Mouse (Mus musculus): Measurements from ENCODE around the gene Atp6v0a2. TPM values are rescaled to one million over a fixed set of nuclear protein-coding genes. Genes with fewer than 3 reads are reported as not detected.

Gene Atp6v0a2
- polyA plus RNA-seq, 1 experiment: not detected

DNA sequence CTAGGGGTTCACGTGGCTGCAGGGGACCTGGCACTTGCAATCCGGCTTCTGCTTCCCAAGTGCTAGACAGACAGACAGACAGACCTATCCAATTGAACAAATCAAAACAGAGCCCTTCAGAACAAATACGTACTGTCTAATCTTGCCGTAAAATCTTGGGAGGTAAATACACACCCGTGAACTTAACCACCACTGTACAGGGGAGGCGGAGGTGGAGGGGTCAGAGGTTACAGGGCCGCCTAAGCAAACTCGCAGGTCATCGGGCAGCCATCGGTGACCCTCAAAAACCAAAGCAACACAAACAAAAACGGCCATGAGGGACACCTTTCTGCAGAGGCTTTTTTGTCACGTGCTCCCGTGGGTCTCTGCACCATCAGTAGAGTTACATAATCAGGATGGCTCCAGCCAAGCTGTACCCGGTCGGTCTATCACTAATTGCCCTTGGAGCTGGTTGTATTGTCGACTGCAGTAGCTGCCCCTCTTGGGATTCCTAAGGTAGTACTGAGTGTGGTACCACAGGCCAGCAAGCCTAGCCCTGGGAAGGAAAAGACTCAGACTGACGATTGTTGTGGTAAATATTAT is 23.2 kb upstream of the Atp6v0a2 start:
- WGBS: 84% methylated on average over 17 of the region's 17 CpGs
- TF ChIP-seq CTCF (IDR thresholded peaks at IDR 0.05; ENCODE audit: insufficient read depth, low read depth, low read length) (no peak), POLR2A (IDR thresholded peaks at IDR 0.05; ENCODE audit: insufficient read depth, low read depth, low read length) (no peak)
- H3K4me1 ChIP-seq (ENCODE audit: control insufficient read depth, insufficient read depth, low read length): no peaks in the 10 kb centered on the region

DNA sequence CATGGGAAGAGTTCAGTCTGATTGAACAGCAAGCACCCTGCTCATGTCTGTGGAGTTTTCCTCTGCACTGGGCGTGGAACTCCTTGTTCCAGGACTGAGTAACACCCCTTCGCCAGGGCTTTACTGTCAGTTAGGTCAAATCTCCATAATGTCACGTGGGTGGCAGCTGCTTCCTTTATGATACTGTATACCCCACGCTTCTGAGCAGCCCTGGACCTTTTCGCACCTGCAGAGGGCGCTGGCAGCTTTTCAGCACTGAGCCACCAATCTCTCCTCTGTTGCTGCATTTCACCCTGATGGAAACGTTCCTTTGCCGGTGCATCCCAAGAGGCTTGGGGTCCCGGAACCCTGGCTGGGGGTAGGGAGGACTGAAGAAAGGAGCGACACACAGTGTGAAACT is 17.4 kb upstream of the Atp6v0a2 start:
- Histone ChIP-seq H3K4me3 (ENCODE audit: insufficient read depth, low read depth, low read length) (no peak overlapping the region), H3K27ac (ENCODE audit: insufficient read depth, low read depth, low read length) (no peak overlapping the region), H3K4me1 (ENCODE audit: control insufficient read depth, insufficient read depth, low read length) (no peaks in the 10 kb centered on the region)
- no peak for TF ChIP-seq POLR2A (IDR thresholded peaks at IDR 0.05; ENCODE audit: insufficient read depth, low read depth, low read length)
- no peak for TF ChIP-seq CTCF (IDR thresholded peaks at IDR 0.05; ENCODE audit: insufficient read depth, low read depth, low read length)
- WGBS: 81% methylated on average over 10 of the region's 10 CpGs

More for the DNA sequence above, 23.2 kb upstream of the Atp6v0a2 start:
- no peak overlapping the region for H3K4me3 ChIP-seq (ENCODE audit: insufficient read depth, low read depth, low read length)
- H3K27ac ChIP-seq (ENCODE audit: insufficient read depth, low read depth, low read length): no peak overlapping the region

GRCm38 (mm10) chr5:124614709-124615108 is 13.7 kb upstream of the Atp6v0a2 start:
- H3K27ac ChIP-seq (ENCODE audit: insufficient read depth, low read depth, low read length): no peak overlapping the region
- no peak for TF ChIP-seq POLR2A (IDR thresholded peaks at IDR 0.05; ENCODE audit: insufficient read depth, low read depth, low read length)
- no peak for TF ChIP-seq CTCF (IDR thresholded peaks at IDR 0.05; ENCODE audit: insufficient read depth, low read depth, low read length)
- no peak overlapping the region for H3K4me3 ChIP-seq (ENCODE audit: insufficient read depth, low read depth, low read length)
- no peaks in the 10 kb centered on the region for H3K4me1 ChIP-seq (ENCODE audit: control insufficient read depth, insufficient read depth, low read length)
- 86% methylated on average over 11 of the region's 11 CpGs for WGBS

GRCm38 (mm10) chr5:124618711-124619110 is 9.7 kb upstream of the Atp6v0a2 start:
- TF ChIP-seq CTCF (IDR thresholded peaks at IDR 0.05; ENCODE audit: insufficient read depth, low read depth, low read length) (no peak), POLR2A (IDR thresholded peaks at IDR 0.05; ENCODE audit: insufficient read depth, low read depth, low read length) (no peak)
- 87% methylated on average over 10 of the region's 10 CpGs for WGBS
- no peak overlapping the region for H3K27ac ChIP-seq (ENCODE audit: insufficient read depth, low read depth, low read length)

GRCm38 (mm10) chr5:124621362-124621761 is 7.0 kb upstream of the Atp6v0a2 start:
- TF ChIP-seq CTCF (IDR thresholded peaks at IDR 0.05; ENCODE audit: insufficient read depth, low read depth, low read length) (no peak), POLR2A (IDR thresholded peaks at IDR 0.05; ENCODE audit: insufficient read depth, low read depth, low read length) (no peak)
- Histone ChIP-seq H3K27ac (ENCODE audit: insufficient read depth, low read depth, low read length) (no peak overlapping the region; the same call in 1 of the 2 replicates), H3K4me3 (ENCODE audit: insufficient read depth, low read depth, low read length) (no peak overlapping the region), H3K4me1 (ENCODE audit: control insufficient read depth, insufficient read depth, low read length) (peaks cover 12% of the 10 kb centered on the region)
- WGBS: 58% methylated on average over 13 of the region's 13 CpGs

More at GRCm38 (mm10) chr5:124618711-124619110, 9.7 kb upstream of the Atp6v0a2 start:
- H3K4me3 ChIP-seq (ENCODE audit: insufficient read depth, low read depth, low read length): no peak overlapping the region
- peaks cover 12% of the 10 kb centered on the region for H3K4me1 ChIP-seq (ENCODE audit: control insufficient read depth, insufficient read depth, low read length)

GRCm38 (mm10) chr5:124622890-124623289 is 5.5 kb upstream of the Atp6v0a2 start:
- WGBS: 74% methylated on average over 15 of the region's 15 CpGs
- H3K4me3 ChIP-seq (ENCODE audit: insufficient read depth, low read depth, low read length): no peak overlapping the region
- no peak overlapping the region for H3K27ac ChIP-seq (ENCODE audit: insufficient read depth, low read depth, low read length)
- no peak for TF ChIP-seq CTCF (IDR thresholded peaks at IDR 0.05; ENCODE audit: insufficient read depth, low read depth, low read length)
- no peak for TF ChIP-seq POLR2A (IDR thresholded peaks at IDR 0.05; ENCODE audit: insufficient read depth, low read depth, low read length)
- peaks cover 12% of the 10 kb centered on the region for H3K4me1 ChIP-seq (ENCODE audit: control insufficient read depth, insufficient read depth, low read length)

- Histone ChIP-seq H3K4me3 (ENCODE audit: insufficient read depth, low read depth, low read length) (no peak overlapping the region), H3K27ac (ENCODE audit: insufficient read depth, low read depth, low read length) (no peak overlapping the region), H3K4me1 (ENCODE audit: control insufficient read depth, insufficient read depth, low read length) (peaks cover 17% of the 10 kb centered on the region)
- no peak for TF ChIP-seq POLR2A (IDR thresholded peaks at IDR 0.05; ENCODE audit: insufficient read depth, low read depth, low read length)
- TF ChIP-seq CTCF (IDR thresholded peaks at IDR 0.05; ENCODE audit: insufficient read depth, low read depth, low read length): no peak
- WGBS: 92% methylated on average over 9 of the region's 9 CpGs
Observed at GRCm38 (mm10) chr5:124624291-124624690, 4.1 kb upstream of the Atp6v0a2 start.

DNA sequence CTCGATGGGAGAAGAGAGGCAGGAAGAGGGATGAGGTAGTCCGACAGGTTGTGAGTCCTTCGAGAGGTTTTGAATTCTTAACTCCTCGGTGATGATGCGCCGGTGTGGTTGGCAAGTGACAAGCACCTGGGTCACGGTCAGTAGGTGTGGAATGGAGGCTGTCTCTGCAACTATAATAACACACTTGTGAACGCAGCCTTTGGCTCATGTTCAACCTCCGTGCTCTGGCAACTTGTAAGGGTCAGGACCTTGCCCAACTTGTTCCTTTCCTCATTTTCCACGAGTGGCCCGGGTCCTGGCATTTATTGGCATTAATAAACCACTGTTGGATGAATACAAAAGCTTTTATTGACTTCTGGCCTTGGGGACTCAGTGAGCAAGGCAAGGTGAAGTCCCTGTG is 1.3 kb downstream of the Atp6v0a2 start:
- 10% methylated on average over 11 of the region's 11 CpGs for WGBS
- TF ChIP-seq POLR2A (IDR thresholded peaks at IDR 0.05; ENCODE audit: insufficient read depth, low read depth, low read length): no peak
- no peak for TF ChIP-seq CTCF (IDR thresholded peaks at IDR 0.05; ENCODE audit: insufficient read depth, low read depth, low read length)
- Histone ChIP-seq H3K4me3 (ENCODE audit: insufficient read depth, low read depth, low read length) (peak overlapping the region; percentile 79), H3K4me1 (ENCODE audit: control insufficient read depth, insufficient read depth, low read length) (peaks cover 15% of the 10 kb centered on the region), H3K27ac (ENCODE audit: insufficient read depth, low read depth, low read length) (no peak overlapping the region)

DNA sequence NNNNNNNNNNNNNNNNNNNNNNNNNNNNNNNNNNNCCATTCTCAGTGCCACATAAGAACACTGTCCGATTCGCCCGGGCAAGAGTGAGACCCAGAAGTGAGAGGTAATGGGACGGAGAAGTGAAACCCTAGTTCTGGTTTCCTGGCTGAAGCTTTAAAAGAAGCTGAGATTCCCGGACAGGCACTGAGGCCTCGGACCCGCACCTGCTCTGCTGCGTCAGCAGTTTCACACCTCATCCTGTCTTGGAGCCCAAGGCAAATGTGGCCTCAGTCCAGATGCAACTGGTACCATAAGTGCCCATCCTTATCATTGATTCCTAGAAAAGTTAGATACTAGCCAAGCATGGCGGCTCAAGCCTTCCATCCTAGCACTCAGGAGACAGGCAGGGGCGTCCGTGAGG is 3.3 kb downstream of the Atp6v0a2 start:
- Histone ChIP-seq H3K4me3 (ENCODE audit: insufficient read depth, low read depth, low read length) (no peak overlapping the region), H3K4me1 (ENCODE audit: control insufficient read depth, insufficient read depth, low read length) (peaks cover 21% of the 10 kb centered on the region), H3K27ac (ENCODE audit: insufficient read depth, low read depth, low read length) (no peak overlapping the region)
- WGBS: 85% methylated on average over 11 of the region's 11 CpGs
- TF ChIP-seq CTCF (IDR thresholded peaks at IDR 0.05; ENCODE audit: insufficient read depth, low read depth, low read length) (no peak), POLR2A (IDR thresholded peaks at IDR 0.05; ENCODE audit: insufficient read depth, low read depth, low read length) (no peak)

Measured in olfactory bulb, adult 2 months (tissue).